Mouse (Mus musculus) right cerebral cortex, postnatal 14 days (tissue): ENCODE results near the gene Farp1.
A peak's percentile ranks its signal among the peaks of the same experiment; 100 is the strongest.
"Not testable (repeated sequence)": the region's sequence is repeated elsewhere in the genome, so short reads cannot be mapped to it uniquely, and the experiment has no call there.

Experiments
- DNase-seq: peaks from one replicate; pipeline ENCODE4 v3.0.0; 2022

Gene Farp1

DNA sequence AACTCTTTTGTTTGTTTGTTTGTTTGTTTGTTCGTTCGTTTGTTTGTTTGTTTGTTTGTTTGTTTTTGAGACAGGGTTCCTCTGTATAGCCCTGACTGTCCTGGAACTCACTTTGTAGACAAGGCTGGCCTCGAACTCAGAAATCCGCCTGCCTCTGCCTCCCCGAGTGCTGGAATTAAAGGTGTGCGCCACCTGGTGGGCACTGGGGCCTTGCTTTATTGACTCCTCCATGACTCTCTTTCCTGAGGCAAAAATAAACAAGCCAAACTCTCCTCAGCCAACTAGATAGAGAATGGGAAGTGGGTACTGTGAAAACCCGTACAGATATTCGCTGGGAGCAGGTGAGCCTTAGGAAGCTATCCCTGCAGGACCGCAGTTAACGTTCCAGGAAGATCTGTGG lies 154.8 kb downstream of the Farp1 start:
- not testable (repeated sequence) for DNase-seq

DNA sequence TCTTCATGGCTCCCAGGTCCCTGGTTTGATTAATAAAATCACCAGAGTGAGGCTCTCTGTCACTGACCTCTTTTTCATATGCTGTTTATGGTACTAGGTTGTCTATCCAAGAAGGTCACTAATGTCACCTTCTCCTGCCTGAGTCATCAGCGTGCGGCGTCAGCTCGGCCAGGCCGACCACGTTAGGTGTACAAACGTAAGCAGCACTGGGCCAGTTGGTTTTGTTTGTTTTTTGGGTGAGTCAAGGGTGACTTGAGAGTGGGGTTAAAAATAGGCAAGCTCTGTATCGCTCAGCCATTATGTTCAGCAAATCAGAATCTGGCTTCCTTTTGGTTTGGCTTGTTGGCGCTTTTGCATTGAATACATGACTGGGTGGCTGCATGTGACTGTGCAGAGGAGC lies 155.4 kb downstream of the Farp1 start:
- DNase-seq: no peak

DNA sequence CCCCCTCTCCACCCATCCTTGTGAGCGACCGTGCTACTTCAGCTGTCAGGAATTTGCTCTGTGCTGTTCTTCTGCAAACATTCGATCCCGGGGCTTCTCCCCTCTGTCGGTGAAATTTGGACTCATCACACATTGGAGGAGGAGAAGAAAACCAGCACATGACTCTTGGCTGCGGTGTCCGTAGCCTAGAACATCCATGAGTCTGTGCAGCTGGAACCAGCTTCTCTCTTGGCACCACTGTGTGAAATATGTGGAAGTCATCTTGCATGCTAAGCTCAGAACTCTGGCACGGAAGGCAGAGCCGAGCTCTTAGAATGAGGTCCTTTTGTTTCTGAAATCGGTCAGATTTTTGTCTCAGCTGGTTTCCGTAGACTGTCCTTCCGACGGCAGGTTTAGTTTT lies 156.7 kb downstream of the Farp1 start:
- no peak for DNase-seq

DNA sequence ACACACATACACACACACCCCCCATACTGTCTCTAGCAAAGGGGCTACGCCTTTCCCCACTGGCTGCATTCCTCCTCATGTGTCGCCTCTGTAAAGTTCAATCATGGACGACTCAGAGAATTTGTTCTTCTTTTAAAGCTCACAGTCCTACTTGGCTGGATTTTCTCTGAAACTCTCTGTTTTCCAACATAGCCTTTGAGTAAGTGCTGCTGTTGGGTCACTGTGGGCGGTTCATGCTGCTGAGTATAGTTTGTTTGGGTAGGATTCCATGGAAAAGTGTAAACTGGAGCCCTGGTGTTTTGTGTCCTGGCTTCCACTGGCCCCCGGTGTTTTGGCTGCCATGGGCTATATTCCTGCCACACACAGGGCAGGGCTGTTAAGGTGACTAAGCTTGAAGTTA lies 157.4 kb downstream of the Farp1 start:
- no peak for DNase-seq

DNA sequence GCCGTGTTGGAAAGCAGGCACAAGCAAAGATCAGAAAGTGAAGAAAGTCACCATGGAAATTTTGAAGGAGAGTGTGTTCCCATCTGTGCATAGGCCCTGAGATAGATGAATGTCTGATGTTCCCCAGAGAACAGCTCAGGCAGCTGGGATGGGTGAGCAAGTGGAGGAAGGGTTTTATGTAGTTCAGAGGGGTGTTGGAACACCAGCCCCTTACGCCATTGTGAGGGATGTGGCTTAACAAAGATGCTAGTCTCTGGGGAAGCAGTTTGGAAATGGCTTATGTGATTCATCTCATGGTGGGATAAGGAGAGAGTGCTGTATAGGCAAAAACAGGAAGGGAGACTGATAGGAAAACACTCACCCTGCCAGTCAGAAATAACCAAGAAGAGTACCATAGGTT lies 159.0 kb downstream of the Farp1 start:
- DNase-seq: no peak

DNA sequence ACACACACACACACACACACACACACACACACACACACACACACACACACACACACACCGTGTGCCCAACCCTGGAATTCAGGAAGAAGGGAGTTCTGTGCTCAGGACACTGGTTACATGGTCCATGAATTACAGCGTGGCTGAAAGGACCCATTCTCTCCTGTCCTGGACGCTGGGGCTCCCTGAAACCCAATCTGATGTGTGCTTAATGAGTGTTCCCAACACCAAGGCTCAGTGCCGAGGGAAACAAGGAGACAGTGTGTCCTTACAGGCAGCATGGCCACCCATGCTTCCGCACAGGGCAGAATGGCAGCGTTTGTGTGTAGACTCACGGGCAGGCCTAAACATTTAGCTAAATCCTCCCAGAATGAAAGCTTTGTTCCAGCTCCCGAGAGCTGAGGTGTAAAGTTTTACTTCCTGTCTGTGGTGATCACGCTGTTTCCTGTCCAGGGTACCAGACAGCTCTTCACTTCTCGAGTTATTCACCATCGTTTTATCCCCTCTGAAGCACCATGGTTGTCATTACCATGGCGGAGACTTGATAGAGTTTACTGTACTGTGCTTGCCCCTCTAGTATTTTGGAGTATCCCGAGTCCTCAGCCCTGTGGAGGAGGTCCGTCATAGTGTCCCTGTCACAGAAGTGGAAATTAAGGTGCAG lies 164.0 kb downstream of the Farp1 start:
- DNase-seq: no peak

DNA sequence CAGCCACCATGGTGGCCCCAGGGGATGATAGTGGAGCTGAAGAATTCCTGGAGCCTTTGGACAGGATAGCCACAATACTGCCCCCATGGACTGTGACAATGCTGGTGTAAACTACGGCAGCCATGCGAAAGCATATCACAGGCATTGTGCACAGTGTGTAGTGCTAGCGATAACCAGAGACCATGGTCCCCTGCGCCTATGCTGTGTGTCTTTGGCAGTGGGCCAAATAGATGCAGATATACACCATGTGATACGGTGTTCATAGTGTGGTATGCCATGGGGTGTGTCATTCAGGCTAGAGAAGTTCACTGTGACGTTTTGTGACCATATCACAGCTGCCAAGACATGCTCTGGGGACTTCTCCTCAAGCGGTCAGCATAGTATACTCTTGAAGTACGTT lies 164.8 kb downstream of the Farp1 start:
- no peak for DNase-seq

DNA sequence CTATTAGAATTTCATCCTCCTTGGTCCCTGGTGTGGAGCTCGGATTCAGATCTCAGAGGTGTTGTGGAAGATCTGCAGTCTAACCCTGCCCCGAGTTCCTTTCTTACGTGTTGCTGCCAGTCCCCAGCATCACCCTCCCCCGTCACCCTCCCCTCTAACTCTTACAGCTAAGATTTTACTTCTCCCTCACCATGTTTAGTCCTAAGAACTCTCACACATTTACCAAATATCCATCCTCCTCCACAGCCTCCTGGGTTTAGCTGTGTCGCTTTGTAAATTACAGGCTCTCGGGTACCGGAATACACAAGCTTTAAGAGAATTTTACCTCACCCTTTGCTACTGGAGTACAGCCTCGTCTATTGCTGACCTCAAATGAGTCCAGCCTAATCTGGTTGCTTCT lies 165.4 kb downstream of the Farp1 start:
- no peak for DNase-seq

DNA sequence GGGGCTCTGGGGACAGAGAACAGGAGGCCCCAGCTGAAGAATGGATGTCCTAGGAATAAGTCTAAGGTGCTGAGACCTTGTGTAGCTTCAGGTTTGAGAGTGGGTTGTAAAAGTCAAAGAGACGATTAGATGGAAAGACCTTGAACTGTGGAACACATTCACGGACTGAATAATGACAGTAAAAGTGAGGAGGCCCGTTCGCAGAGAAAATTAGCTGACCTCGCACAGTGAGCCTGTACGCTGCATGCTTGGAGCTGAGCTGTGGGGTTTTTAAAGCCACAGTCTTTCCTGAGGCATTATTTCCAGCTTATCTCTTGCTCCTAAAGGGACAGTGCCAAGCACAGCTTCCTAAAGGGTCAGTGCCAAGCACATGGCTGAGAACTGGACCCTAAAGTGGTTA lies 166.2 kb downstream of the Farp1 start:
- no peak for DNase-seq

DNA sequence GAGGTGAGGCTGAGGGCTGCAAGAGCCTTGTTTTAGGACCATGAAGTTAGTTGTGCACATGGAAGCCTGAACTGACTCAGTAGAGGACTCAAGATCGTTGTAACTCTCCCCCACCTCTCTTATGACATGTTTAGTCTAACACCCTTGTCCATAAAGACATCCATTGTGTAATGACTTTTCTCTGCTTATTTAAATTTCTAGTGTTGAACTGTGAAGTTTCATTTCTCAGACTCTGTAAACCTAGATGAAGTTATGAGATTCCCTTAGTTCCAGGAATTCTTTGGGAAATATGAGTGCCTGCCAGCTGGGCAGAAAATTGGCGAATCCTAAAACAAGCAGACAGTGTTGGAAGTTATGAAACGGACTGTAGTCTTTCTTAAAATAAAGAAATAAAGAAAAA lies 170.5 kb downstream of the Farp1 start:
- no peak for DNase-seq

DNA sequence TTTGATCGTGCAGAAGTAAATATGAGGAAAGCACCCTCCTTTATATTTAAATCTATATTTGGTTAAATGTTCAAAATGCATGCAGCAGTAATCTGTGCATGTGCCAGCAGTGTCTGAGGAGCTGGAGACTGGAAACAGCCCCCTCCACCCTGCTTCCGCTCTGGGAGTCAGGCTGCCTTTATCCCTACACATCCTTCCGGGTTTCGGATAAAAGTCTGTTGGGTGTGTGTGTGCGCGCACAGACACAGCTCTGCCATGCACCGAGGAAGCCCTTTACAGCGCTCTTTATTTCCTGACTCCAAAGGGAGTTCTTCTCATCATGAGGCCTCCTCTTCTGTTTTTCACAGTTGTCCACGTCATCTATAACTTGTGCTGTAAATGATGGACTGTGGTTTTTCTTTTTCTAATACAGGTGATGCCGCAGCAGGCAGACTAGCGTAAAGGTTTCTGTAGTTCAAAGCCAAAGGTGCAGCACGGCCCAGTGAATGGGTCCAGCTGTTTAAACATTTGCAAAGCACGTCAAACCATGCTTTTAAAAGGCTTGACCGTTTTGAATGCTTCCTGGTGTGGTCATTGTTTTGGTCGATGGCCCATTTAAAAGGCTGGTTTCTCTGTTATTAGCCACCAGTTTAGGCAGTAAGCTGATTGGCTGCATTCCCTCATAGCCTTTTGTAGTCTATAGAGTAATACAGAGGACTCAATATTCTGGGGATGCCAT lies 172.6 kb downstream of the Farp1 start:
- no peak for DNase-seq

DNA sequence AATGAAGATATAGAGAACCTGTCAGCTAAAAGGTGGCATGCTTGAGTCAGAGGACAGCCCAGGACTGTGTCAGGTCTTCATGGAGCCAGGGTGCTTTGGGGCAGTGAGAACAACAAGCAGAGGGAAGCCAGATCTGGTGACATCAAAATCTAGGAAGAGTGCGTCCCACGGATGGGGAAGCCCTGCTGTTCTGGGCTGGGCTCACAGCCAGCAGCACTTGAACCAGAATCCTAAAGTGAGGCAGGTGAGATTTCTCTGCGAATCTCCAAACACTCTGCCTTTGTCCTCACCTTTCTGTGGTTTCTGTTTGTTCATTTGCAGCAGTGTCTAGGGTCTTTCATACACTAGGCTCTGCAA lies 173.1 kb downstream of the Farp1 start:
- DNase-seq: no peak

DNA sequence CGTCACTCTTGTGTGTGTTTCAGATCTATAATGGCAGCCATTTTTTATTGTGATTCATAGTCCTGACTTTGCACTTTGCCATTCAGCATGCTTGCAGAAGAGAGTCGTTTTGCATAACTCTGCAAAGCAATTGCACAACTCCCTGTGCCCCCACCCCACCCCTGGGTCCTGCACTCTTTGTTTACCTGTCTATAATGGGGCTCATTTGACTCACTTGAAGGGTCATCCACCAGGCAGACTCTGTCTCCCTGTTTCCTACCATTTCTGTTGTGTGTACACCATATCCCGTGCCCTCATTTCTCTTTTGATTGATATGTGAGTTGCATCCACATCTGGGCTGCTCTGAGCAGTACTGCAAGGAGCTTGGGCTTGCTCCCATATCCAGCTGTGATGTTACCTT lies 175.3 kb downstream of the Farp1 start:
- no peak for DNase-seq

DNA sequence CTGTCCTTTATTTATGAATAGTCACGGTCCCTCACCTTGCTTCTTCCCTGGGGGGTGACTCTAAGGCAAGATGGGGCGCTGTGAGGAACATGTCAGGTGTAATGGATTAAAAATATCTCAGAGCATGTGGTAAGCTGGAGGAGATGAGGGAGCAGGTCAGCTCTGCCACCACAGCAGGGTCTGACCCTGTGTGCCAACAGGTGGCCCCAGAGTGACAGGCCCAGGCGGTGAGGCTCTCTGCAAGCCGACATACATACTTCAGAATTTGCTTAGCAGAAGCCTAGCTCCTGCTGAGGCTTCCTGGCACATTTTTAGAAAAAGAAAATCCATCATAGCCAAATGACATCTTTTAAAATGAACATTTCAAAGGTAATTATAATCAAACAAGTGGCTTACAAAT lies 178.7 kb downstream of the Farp1 start:
- no peak for DNase-seq

DNA sequence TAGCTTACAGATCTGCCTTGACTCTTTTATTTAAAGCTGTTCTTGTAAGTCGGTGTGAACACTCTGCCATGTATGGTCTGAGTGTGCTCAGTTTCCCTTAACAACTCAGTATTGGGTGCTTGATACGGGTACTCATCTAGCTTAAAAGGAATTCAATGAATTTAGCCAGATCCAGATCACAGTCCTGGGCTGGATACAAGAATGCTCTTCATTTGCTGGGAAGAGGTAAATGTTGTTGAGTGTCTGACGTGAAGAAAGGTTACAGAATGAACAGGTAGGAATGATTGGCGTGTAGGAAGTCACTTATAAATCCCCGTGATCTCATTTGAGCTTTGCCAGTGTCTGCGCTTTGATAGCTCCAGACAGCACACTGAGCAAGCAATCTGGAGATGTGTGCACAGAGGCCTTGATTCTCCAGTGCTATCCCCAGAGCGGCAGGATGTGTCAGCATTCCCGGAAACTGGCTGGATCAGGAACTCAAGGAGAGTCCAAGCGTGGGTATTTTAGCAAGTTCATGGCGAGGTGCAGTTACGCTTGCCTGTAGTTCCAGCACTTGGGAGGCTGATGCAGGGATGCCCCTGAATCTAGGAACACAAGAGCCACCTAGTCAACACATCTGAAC lies 179.7 kb downstream of the Farp1 start:
- no peak for DNase-seq

DNA sequence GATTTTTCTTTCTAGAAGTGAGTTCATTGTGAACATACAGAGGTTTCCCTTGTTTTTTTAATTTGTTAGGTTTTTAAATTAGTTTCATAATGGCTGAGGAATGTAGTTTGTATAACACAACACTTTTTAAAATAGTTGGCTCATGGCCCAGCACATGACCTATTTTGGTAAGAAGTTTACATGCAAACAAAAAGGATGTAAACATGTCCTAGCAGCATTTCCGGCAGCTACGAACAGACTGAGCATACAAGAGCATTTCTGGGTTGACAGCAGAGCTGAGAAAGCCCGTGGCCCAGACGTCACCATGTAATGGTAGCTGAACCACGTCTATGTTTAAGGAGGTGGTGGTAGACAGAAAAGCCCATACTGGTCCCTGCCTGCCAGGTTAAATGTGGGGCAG lies 180.8 kb downstream of the Farp1 start:
- no peak for DNase-seq

DNA sequence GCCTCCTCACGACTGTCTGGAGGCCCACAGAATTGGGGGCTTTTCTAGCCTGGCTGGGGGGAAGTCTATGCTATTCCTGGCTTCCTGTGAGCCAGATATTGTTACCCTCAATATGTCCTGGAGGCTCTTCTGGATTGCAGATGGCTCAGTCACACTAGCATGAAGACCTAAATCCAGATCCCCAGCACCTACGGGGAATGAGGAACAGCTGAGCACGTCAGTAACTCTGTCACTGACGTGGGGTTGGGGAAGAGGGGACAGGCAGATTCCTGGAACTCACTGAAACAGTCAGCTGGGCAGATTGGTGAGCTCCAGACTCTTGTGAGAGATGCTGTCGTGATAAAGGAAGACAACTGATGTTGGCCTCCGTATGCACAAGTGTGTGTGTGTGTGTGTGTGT lies 181.7 kb downstream of the Farp1 start:
- no peak for DNase-seq

DNA sequence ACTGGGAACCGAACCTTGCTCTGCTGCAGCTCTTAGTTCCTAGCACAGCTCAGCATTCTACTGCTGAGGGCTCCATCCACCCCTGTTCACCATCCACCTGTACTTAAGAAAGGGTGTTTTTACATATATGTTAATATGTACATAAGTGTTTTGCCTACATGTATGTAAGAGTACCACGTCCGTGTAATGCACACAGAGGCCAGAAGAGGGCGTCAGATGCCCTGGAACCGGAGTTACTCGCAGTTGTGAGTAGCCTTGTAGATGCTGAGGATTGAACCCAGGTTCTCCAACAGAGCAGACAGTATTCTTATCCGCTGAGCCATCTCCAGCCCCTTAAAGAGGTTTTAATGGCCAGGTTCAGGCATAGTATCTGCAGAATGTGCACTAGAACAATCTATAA lies 183.6 kb downstream of the Farp1 start:
- no peak for DNase-seq

DNA sequence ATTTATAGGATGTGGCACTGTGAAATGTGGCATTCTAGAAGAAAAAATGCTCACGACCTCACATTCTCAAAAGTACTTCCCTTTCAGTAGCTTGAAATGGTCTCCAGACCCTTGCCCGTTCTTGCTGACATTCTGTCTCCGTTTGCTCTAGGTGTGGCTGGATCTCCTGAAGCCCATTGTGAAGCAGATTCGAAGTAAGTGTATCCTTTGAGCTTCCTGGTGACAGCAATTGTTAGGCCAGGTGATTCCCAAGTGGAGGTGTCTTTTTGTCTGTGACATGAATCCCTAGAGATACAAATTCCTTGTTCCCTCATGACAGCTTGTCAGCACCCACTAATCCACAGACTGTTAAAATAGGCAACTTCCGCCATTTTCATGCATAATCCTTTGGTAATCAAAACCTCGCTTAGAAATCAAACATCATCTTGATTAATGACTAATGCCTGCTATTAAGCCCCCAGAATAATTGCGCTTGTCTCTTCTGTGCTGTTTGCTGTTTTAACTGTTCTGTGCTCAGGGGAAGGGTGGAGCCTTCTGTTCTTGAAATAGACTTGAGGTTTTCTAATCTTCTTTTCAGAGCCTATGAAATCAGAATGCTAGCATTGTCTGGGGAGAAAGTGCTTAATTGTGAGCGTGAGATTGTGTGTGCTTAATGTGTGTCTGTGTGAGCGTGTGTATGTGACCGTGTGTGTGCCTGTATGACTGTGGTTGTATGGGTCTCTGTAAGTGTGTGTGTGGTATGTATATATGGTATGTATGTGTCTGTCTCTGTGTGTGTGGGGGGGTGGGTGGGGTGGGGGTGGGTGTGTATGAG lies 184.4 kb downstream of the Farp1 start:
- DNase-seq: no peak

DNA sequence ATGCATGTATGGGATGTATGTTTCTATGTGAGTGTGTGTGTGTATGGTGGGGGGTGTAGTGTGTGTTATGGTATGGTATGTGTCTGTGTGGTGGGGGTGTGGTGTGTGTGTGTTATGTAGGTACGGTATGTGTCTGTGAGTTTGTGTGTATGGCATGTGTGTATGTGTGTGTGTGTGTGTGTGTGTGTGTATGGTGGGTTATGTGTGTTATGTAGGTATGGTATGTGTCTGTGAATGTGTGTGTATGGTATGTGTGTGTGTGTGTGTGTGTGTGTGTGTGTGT lies 185.0 kb downstream of the Farp1 start:
- DNase-seq: no peak

DNA sequence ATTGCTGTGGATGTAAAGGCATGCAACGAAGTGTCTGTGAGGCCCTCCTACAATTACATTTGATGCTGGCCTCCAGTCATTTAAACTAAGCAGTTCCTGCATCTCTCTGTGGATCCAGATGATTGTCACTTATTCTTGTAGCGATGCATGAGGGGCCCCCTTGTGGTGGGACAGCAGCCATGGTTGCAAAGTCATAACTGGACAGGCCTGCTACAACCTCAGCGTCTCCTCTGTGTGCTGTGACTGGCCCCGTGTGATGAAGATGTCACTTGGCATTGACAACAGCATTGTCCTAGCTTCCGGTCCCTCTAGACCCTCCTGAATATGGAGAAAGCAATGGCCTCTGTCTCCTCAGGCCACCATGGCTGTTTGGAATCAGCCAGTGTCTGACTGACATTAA lies 185.7 kb downstream of the Farp1 start:
- peak; percentile 43 for DNase-seq

DNA sequence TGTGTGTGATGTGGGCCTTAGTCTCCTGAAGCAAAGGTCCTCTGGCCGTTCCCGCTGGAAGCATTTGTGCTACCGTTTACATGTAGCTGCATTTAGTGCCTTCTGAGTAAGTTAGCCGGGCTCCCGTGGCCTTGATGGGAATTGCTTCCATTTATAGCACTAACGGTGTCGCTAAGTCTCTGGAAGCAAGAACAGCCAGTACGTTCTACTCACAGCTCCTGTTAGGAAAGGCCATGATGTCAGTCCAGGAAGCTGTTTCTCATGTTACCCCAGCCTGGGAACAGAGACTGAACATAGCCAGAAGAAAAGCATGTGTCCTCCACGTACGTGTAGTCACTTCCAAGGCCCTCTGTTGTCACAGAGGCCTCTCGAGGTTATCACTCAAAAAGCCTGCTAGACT lies 190.8 kb downstream of the Farp1 start:
- DNase-seq: no peak

DNA sequence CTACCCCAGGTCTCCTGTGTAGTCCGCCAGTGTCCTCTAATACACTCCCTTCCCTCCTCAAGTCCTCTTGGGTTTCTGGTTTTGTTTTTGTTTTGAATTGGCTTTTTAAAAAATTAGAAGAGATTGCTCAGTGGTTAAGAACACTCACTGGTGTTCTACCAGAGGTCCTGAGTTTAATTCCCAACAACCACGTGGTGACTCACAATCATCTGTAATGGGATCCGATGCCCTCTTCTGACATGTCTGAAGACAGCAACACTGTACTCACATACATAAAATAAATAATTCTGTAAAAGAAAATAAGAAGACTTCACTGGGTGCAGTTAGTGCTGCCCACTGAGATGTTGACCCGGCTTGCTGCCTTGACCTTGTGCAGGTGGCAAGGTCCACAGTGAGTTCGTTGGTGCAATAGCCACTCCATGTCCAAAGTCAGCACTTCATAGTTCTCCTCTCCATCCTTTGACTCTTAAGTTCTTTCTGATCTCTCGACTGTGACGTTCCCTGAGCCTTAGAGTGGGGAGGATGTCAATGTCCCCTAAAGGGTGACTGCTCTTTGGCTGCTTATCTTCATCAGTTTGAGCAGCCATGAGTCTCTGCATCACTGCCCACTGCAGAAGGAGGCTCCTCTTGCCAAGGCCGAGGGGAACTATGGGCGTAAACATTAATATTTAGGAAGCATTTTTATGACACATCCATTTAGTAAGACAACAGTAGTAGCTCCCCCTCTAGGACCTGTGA lies 194.2 kb downstream of the Farp1 start:
- no peak for DNase-seq
